Mouse (Mus musculus): ENCODE data around the gene Trim50.

- no peak for TF ChIP-seq GATA1 (IDR thresholded peaks at IDR 0.05; ENCODE audit: borderline replicate concordance, low read length)
- peak; percentile 55; the same call in 1 of the 2 replicates for TF ChIP-seq FLI1 (IDR thresholded peaks at IDR 0.05; ENCODE audit: low read length)
Measured at GRCm38 (mm10) chr5:135369787-135370654, 16.9 kb downstream of the Trim50 start, which contains the start of gene Nsun5.
